Mouse (Mus musculus): ENCODE measurements at regions not wholly inside any gene's neighbourhood (a gene's known extent, or its start where the extent isn't known, plus 50 kb on each side); places are given as distances from the start of the nearest gene placed in this dataset.

DNA sequence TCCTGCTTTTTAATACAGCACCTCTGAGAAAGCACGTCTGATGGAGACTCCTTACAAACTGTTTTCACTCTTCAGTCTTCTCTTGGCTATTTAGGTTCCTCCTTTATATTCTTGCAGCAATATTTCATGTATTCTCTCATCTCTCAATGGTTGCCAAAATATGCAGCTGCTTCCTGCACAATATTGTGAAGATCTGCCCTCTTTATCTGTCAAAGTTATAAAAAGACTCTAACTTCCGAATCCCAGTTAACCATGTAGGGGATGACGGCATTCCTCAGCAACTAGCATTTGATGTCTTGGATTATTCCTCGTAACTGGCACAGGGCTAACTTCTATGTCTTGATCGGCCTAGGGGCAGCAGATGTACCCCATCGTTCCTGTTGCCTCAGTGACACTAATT, 102.8 kb upstream of the 4933402D24Rik start:
- TF ChIP-seq CHD2 (IDR thresholded peaks at IDR 0.05; ENCODE audit: low read depth, low read length) (no peak), HCFC1 (IDR thresholded peaks at IDR 0.05; ENCODE audit: borderline replicate concordance, insufficient read depth, low read length) (no peak), ZC3H11A (IDR thresholded peaks at IDR 0.05; ENCODE audit: borderline replicate concordance, low read depth, low read length) (no peak), ZNF384 (IDR thresholded peaks at IDR 0.05; ENCODE audit: low read depth, low read length) (no peak), MAFK (IDR thresholded peaks at IDR 0.05; ENCODE audit: insufficient read depth, low read depth, low read length) (no peak)
- in situ Hi-C loops (cut with MboI; ENCODE audit: low sequenced_read_pairs in 2 of 2, unreplicated experiment in 2 of 2): no loop called here
- DNase-seq (ENCODE audit: low read depth, low spot score): no peak

DNA sequence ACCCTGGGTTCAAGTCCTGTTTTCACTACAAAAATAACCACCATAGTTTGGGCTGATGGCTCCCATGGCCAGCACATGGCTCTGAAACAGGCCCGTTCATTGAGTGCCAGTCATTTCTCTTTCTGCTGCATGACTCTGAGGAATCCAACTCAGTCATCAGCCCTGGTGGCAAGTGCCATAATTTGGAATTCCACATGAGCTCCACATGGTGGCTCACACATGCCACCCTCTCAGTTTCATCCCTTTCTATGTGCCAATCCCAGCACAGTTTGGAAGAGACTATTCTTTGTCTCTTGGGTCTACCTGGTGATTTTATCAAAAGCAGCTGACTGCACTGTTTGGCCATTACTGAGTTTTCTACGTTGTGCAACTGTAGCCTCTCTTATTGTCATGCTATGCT, 100.3 kb upstream of the 4933402D24Rik start:
- TF ChIP-seq ZNF384 (IDR thresholded peaks at IDR 0.05; ENCODE audit: low read depth, low read length) (no peak), MAFK (IDR thresholded peaks at IDR 0.05; ENCODE audit: insufficient read depth, low read depth, low read length) (no peak), CHD2 (IDR thresholded peaks at IDR 0.05; ENCODE audit: low read depth, low read length) (no peak), ZC3H11A (IDR thresholded peaks at IDR 0.05; ENCODE audit: borderline replicate concordance, low read depth, low read length) (no peak), HCFC1 (IDR thresholded peaks at IDR 0.05; ENCODE audit: borderline replicate concordance, insufficient read depth, low read length) (no peak)
- H3K4me3 ChIP-seq (ENCODE audit: insufficient read depth in 1 of 2, low read depth in 1 of 2, low read length in 2 of 2, poor library complexity in 1 of 2, severe bottlenecking in 1 of 2): no peak overlapping the region
- no peak overlapping the region for H3K27ac ChIP-seq (ENCODE audit: insufficient read depth, low read depth, low read length, poor library complexity, severe bottlenecking)
- no peaks in the 10 kb centered on the region for H3K36me3 ChIP-seq (ENCODE audit: control insufficient read depth, insufficient read depth, low read length, poor library complexity, severe bottlenecking)
- H3K9me3 ChIP-seq (ENCODE audit: control insufficient read depth, insufficient read depth, low read depth, low read length): no peaks in the 10 kb centered on the region
- no peak overlapping the region for H3K9ac ChIP-seq (ENCODE audit: insufficient read depth, low read depth, low read length, poor library complexity, severe bottlenecking)
- in situ Hi-C loops (cut with MboI; ENCODE audit: low sequenced_read_pairs in 2 of 2, unreplicated experiment in 2 of 2): no loop called here
- no peaks in the 10 kb centered on the region for H3K4me1 ChIP-seq (ENCODE audit: control insufficient read depth in 2 of 2, insufficient read depth in 2 of 2, low read length in 2 of 2, poor library complexity in 1 of 2)
- no peak for DNase-seq (ENCODE audit: low read depth, low spot score)

More for the DNA sequence above, 102.8 kb upstream of the 4933402D24Rik start:
- Histone ChIP-seq H3K9ac (ENCODE audit: insufficient read depth, low read depth, low read length, poor library complexity, severe bottlenecking) (no peak overlapping the region), H3K27ac (ENCODE audit: insufficient read depth, low read depth, low read length, poor library complexity, severe bottlenecking) (no peak overlapping the region), H3K4me3 (ENCODE audit: insufficient read depth in 1 of 2, low read depth in 1 of 2, low read length in 2 of 2, poor library complexity in 1 of 2, severe bottlenecking in 1 of 2) (no peak overlapping the region), H3K9me3 (ENCODE audit: control insufficient read depth, insufficient read depth, low read depth, low read length) (no peaks in the 10 kb centered on the region), H3K36me3 (ENCODE audit: control insufficient read depth, insufficient read depth, low read length, poor library complexity, severe bottlenecking) (no peaks in the 10 kb centered on the region), H3K4me1 (ENCODE audit: control insufficient read depth in 2 of 2, insufficient read depth in 2 of 2, low read length in 2 of 2, poor library complexity in 1 of 2) (no peaks in the 10 kb centered on the region)

DNA sequence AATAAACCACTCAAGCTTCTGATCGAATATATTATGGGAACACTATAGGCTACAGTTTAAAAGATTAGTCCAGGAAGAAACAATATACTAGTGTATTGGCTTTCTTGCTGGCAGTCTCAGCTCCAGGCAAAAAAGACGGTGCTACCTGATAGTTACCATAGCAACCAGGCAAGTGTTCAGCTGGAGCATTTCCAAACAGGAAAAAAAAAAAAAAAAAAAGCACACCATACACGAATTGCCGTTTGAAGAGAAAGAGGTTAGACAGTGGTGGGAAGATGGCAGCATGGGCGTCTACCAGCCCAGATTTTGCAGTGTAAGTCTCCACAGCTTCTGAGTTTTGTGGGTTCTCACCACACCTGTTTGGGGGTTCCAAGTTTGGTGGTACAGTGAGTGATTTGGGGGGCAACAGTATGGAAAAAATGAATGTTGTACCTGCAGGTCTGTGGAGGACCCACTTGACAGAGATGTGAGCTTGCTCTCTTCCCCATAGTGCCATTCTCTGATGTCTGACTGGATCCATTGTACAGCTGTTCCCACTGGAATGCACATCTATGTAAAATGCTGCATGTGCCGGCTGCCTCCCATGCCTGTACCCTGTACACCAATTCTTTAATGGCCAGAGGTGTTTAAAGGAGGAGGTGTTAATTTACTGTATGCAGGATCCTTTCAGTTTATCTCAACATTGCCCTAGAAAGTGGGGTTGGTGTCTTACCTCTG, 89.0 kb upstream of the 4933402D24Rik start:
- Histone ChIP-seq H3K4me3 (ENCODE audit: insufficient read depth in 1 of 2, low read depth in 1 of 2, low read length in 2 of 2, poor library complexity in 1 of 2, severe bottlenecking in 1 of 2) (no peak overlapping the region), H3K36me3 (ENCODE audit: control insufficient read depth, insufficient read depth, low read length, poor library complexity, severe bottlenecking) (no peaks in the 10 kb centered on the region), H3K9me3 (ENCODE audit: control insufficient read depth, insufficient read depth, low read depth, low read length) (no peaks in the 10 kb centered on the region), H3K9ac (ENCODE audit: insufficient read depth, low read depth, low read length, poor library complexity, severe bottlenecking) (no peak overlapping the region), H3K27ac (ENCODE audit: insufficient read depth, low read depth, low read length, poor library complexity, severe bottlenecking) (no peak overlapping the region), H3K4me1 (ENCODE audit: control insufficient read depth in 2 of 2, insufficient read depth in 2 of 2, low read length in 2 of 2, poor library complexity in 1 of 2) (no peaks in the 10 kb centered on the region)
- TF ChIP-seq ZC3H11A (IDR thresholded peaks at IDR 0.05; ENCODE audit: borderline replicate concordance, low read depth, low read length): no peak
- peak; percentile 58 for TF ChIP-seq ZNF384 (IDR thresholded peaks at IDR 0.05; ENCODE audit: low read depth, low read length)
- in situ Hi-C loops (cut with MboI; ENCODE audit: low sequenced_read_pairs in 2 of 2, unreplicated experiment in 2 of 2): no loop called here
- no peak for DNase-seq (ENCODE audit: low read depth, low spot score)

DNA sequence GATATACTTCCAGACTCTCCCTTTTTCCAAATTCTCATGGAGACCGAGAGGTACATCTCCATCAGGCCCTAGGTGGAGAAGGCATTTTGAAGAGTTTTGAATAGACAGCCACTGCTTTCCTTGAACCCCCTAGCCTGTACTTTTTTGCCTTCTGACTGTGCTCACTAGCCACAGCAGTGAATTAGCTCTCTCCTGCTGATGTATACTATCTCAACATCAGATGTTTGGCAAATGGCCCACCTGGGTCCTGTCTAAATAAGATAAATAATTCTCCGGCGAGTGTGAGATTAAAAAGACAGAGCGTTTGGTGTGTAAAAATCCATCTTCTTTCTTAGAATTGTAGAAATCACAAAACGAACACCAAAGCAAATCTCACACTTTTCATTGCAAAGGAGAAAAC, 88.4 kb upstream of the 4933402D24Rik start:
- no peak for DNase-seq (ENCODE audit: low read depth, low spot score)
- in situ Hi-C loops (cut with MboI; ENCODE audit: low sequenced_read_pairs in 2 of 2, unreplicated experiment in 2 of 2): no loop called here
- no peak overlapping the region for H3K9ac ChIP-seq (ENCODE audit: insufficient read depth, low read depth, low read length, poor library complexity, severe bottlenecking)

DNA sequence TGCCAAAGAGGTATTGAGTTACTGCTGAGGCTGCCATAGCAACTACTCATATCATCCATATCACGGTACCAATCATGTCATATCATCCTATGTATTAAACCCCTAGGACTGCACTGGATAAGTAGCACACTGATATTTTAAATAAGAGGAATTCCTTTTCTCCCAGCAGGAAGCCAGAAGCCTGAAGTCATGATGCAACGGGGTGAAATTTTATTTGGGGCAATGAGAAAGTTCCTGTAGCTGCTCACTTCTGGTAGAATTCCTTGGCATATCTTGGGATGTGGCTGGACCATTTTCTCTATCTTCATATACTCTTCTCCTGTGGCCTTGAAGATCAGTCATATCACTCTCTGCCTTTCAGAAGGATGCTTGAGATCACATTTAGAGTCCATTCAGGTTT, 87.3 kb upstream of the 4933402D24Rik start:
- Histone ChIP-seq H3K36me3 (ENCODE audit: control insufficient read depth, insufficient read depth, low read length, poor library complexity, severe bottlenecking) (no peaks in the 10 kb centered on the region), H3K4me1 (ENCODE audit: control insufficient read depth in 2 of 2, insufficient read depth in 2 of 2, low read length in 2 of 2, poor library complexity in 1 of 2) (no peaks in the 10 kb centered on the region), H3K9me3 (ENCODE audit: control insufficient read depth, insufficient read depth, low read depth, low read length) (no peaks in the 10 kb centered on the region), H3K9ac (ENCODE audit: insufficient read depth, low read depth, low read length, poor library complexity, severe bottlenecking) (no peak overlapping the region), H3K4me3 (ENCODE audit: insufficient read depth in 1 of 2, low read depth in 1 of 2, low read length in 2 of 2, poor library complexity in 1 of 2, severe bottlenecking in 1 of 2) (no peak overlapping the region), H3K27ac (ENCODE audit: insufficient read depth, low read depth, low read length, poor library complexity, severe bottlenecking) (no peak overlapping the region)
- DNase-seq (ENCODE audit: low read depth, low spot score): no peak
- in situ Hi-C loops (cut with MboI; ENCODE audit: low sequenced_read_pairs in 2 of 2, unreplicated experiment in 2 of 2): no loop called here
- TF ChIP-seq MAFK (IDR thresholded peaks at IDR 0.05; ENCODE audit: insufficient read depth, low read depth, low read length) (no peak), CHD2 (IDR thresholded peaks at IDR 0.05; ENCODE audit: low read depth, low read length) (no peak), ZC3H11A (IDR thresholded peaks at IDR 0.05; ENCODE audit: borderline replicate concordance, low read depth, low read length) (no peak), HCFC1 (IDR thresholded peaks at IDR 0.05; ENCODE audit: borderline replicate concordance, insufficient read depth, low read length) (no peak)

More for the DNA sequence above, 88.4 kb upstream of the 4933402D24Rik start:
- no peaks in the 10 kb centered on the region for H3K4me1 ChIP-seq (ENCODE audit: control insufficient read depth in 2 of 2, insufficient read depth in 2 of 2, low read length in 2 of 2, poor library complexity in 1 of 2)
- no peak overlapping the region for H3K27ac ChIP-seq (ENCODE audit: insufficient read depth, low read depth, low read length, poor library complexity, severe bottlenecking)
- no peaks in the 10 kb centered on the region for H3K36me3 ChIP-seq (ENCODE audit: control insufficient read depth, insufficient read depth, low read length, poor library complexity, severe bottlenecking)
- TF ChIP-seq HCFC1 (IDR thresholded peaks at IDR 0.05; ENCODE audit: borderline replicate concordance, insufficient read depth, low read length): no peak
- H3K4me3 ChIP-seq (ENCODE audit: insufficient read depth in 1 of 2, low read depth in 1 of 2, low read length in 2 of 2, poor library complexity in 1 of 2, severe bottlenecking in 1 of 2): no peak overlapping the region
- H3K9me3 ChIP-seq (ENCODE audit: control insufficient read depth, insufficient read depth, low read depth, low read length): no peaks in the 10 kb centered on the region

Measured in ES-E14 (cell line).